In genomic region chr19:23225065-23225464, GRCm38 (mm10) we compare ENCODE assay signal across 9 mouse cellular contexts. TPM values are rescaled to one million over a fixed set of nuclear protein-coding genes. Genes with fewer than 3 reads are reported as not detected.
DNase-seq lines count a peak whose midpoint lies in the region; ATAC-seq and TF ChIP-seq lines count a peak whose summit lies in the region.
"Had no signal": no experiment of that assay in that cellular context is flagged by ENCODE, and none has a peak within 500 bp of the region (broad histone marks: within the 10 kb centered on the region; RNA-seq: fewer than 3 reads in every experiment).

No protein-coding gene starts in this region.

- H3K27ac ChIP-seq in forebrain, embryonic 14.5 days (ENCODE audit: low read depth, low read length) = no peak overlapping the region
- H3K27ac ChIP-seq in forebrain, embryonic 16.5 days (ENCODE audit: low read length) = no peak overlapping the region
- no peak overlapping the region for H3K27ac ChIP-seq in midbrain, embryonic 14.5 days (replicated peaks; ENCODE audit: low read depth, low read length)
- no peak overlapping the region for H3K27ac ChIP-seq in midbrain, embryonic 10.5 days (replicated peaks)
- H3K27ac ChIP-seq in lung, postnatal 0 days (ENCODE audit: low read length) = no peak overlapping the region
- H3K27ac ChIP-seq: heart, embryonic 15.5 days had no signal

- peak; percentile 72 for DNase-seq in forebrain, embryonic 14.5 days (ENCODE audit: low spot score)
- peak; percentile 80 for DNase-seq in midbrain, embryonic 14.5 days
- no peak for DNase-seq in midbrain, embryonic 10.5 days (ENCODE audit: low spot score)
- DNase-seq in cerebellum, postnatal 14 days = peak; percentile 62 to 75
- DNase-seq in lung, postnatal 0 days (ENCODE audit: low spot score) = peak; percentile 79
- DNase-seq in urinary bladder, postnatal 25 days (ENCODE audit: low spot score) = no peak
- DNase-seq in thymus, postnatal 14 days = no peak

- no peak overlapping the region for H3K4me3 ChIP-seq in forebrain, embryonic 14.5 days (ENCODE audit: low read depth, low read length)
- H3K4me3 ChIP-seq in forebrain, embryonic 16.5 days (replicated peaks; ENCODE audit: low read length) = no peak overlapping the region
- no peak overlapping the region for H3K4me3 ChIP-seq in midbrain, embryonic 14.5 days (replicated peaks; ENCODE audit: low read depth, low read length)
- H3K4me3 ChIP-seq in midbrain, embryonic 10.5 days = no peak overlapping the region
- no peak overlapping the region for H3K4me3 ChIP-seq in lung, postnatal 0 days (ENCODE audit: low read depth, low read length)
- H3K4me3 ChIP-seq: heart, embryonic 15.5 days had no signal

- TF ChIP-seq CTCF in lung, postnatal 0 days (IDR thresholded peaks at IDR 0.05) = peak; percentile 79

- 59% methylated on average over 4 of the region's 4 CpGs for WGBS in forebrain, embryonic 14.5 days
- 48% methylated on average over 4 of the region's 4 CpGs for WGBS in forebrain, embryonic 16.5 days
- 61% methylated on average over 4 of the region's 4 CpGs for WGBS in midbrain, embryonic 14.5 days
- 70% methylated on average over 4 of the region's 4 CpGs for WGBS in midbrain, embryonic 10.5 days
- WGBS in lung, postnatal 0 days = 41% methylated on average over 4 of the region's 4 CpGs

- TF ChIP-seq EP300 in lung, postnatal 0 days (IDR thresholded peaks at IDR 0.05) = peak; percentile 25; the same call in 1 of the 2 replicates

- H3K4me2 ChIP-seq in forebrain, embryonic 14.5 days (ENCODE audit: low read length) = no peak overlapping the region
- no peak overlapping the region for H3K4me2 ChIP-seq in forebrain, embryonic 16.5 days (ENCODE audit: low read length)
- H3K4me2 ChIP-seq in midbrain, embryonic 14.5 days (ENCODE audit: low read length) = no peak overlapping the region
- no peak overlapping the region for H3K4me2 ChIP-seq in lung, postnatal 0 days (replicated peaks; ENCODE audit: low read depth, low read length)
- H3K4me2 ChIP-seq: heart, embryonic 15.5 days had no signal

- no peaks in the 10 kb centered on the region for H3K9me3 ChIP-seq in forebrain, embryonic 14.5 days (replicated peaks; ENCODE audit: control insufficient read depth, low read length)
- H3K9me3 ChIP-seq in forebrain, embryonic 16.5 days (ENCODE audit: control insufficient read depth, low read length) = no peaks in the 10 kb centered on the region
- H3K9me3 ChIP-seq in midbrain, embryonic 14.5 days (ENCODE audit: control insufficient read depth, low read length) = no peaks in the 10 kb centered on the region
- H3K9me3 ChIP-seq in midbrain, embryonic 10.5 days (replicated peaks) = no peaks in the 10 kb centered on the region
- no peaks in the 10 kb centered on the region for H3K9me3 ChIP-seq in lung, postnatal 0 days (ENCODE audit: low read length)
- H3K9me3 ChIP-seq: heart, embryonic 15.5 days had no signal

- ATAC-seq in forebrain, embryonic 14.5 days = no peak
- ATAC-seq in forebrain, embryonic 16.5 days = no peak; the same call in 1 of the 2 replicates
- no peak for ATAC-seq in midbrain, embryonic 14.5 days (ENCODE audit: low FRiP score, low TSS enrichment)
- ATAC-seq in lung, postnatal 0 days = peak; percentile 53

- H3K9ac ChIP-seq in forebrain, embryonic 14.5 days (ENCODE audit: low read length) = no peak overlapping the region
- no peak overlapping the region for H3K9ac ChIP-seq in forebrain, embryonic 16.5 days (replicated peaks; ENCODE audit: low read depth, low read length)
- no peak overlapping the region for H3K9ac ChIP-seq in midbrain, embryonic 14.5 days (replicated peaks; ENCODE audit: low read length)
- H3K9ac ChIP-seq in lung, postnatal 0 days (replicated peaks; ENCODE audit: low read depth) = no peak overlapping the region
- H3K9ac ChIP-seq: heart, embryonic 15.5 days had no signal

- no peaks in the 10 kb centered on the region for H3K4me1 ChIP-seq in forebrain, embryonic 14.5 days (ENCODE audit: control insufficient read depth, insufficient read depth, low read length)
- H3K4me1 ChIP-seq in forebrain, embryonic 16.5 days (replicated peaks; ENCODE audit: control insufficient read depth, insufficient read depth, low read length) = no peaks in the 10 kb centered on the region
- H3K4me1 ChIP-seq in midbrain, embryonic 14.5 days (ENCODE audit: control insufficient read depth, insufficient read depth, low read length) = no peaks in the 10 kb centered on the region
- H3K4me1 ChIP-seq in midbrain, embryonic 10.5 days = no peaks in the 10 kb centered on the region
- no peaks in the 10 kb centered on the region for H3K4me1 ChIP-seq in lung, postnatal 0 days (ENCODE audit: insufficient read depth, low read depth, low read length)
- H3K4me1 ChIP-seq: heart, embryonic 15.5 days had no signal

- no peaks in the 10 kb centered on the region for H3K27me3 ChIP-seq in forebrain, embryonic 14.5 days (replicated peaks; ENCODE audit: control insufficient read depth, insufficient read depth, low read length)
- no peaks in the 10 kb centered on the region for H3K27me3 ChIP-seq in forebrain, embryonic 16.5 days (replicated peaks; ENCODE audit: control insufficient read depth, insufficient read depth, low read length)
- no peaks in the 10 kb centered on the region for H3K27me3 ChIP-seq in midbrain, embryonic 14.5 days (ENCODE audit: control insufficient read depth, insufficient read depth, low read length)
- H3K27me3 ChIP-seq in midbrain, embryonic 10.5 days (ENCODE audit: low read depth, poor library complexity, severe bottlenecking) = no peaks in the 10 kb centered on the region
- no peaks in the 10 kb centered on the region for H3K27me3 ChIP-seq in lung, postnatal 0 days (replicated peaks; ENCODE audit: insufficient read depth, low read length)
- H3K27me3 ChIP-seq: heart, embryonic 15.5 days had no signal

- H3K36me3 ChIP-seq in forebrain, embryonic 14.5 days (ENCODE audit: control insufficient read depth, insufficient read depth, low read length) = peaks cover 26% of the 10 kb centered on the region
- H3K36me3 ChIP-seq in forebrain, embryonic 16.5 days (ENCODE audit: control insufficient read depth, insufficient read depth) = peaks cover 5% of the 10 kb centered on the region; the same call in 1 of the 2 replicates
- peaks cover 38% of the 10 kb centered on the region for H3K36me3 ChIP-seq in midbrain, embryonic 14.5 days (ENCODE audit: control insufficient read depth, insufficient read depth, low read length)
- peaks cover 81% of the 10 kb centered on the region for H3K36me3 ChIP-seq in midbrain, embryonic 10.5 days
- H3K36me3 ChIP-seq in lung, postnatal 0 days (ENCODE audit: insufficient read depth, low read length) = peaks cover 14% of the 10 kb centered on the region; the same call in 1 of the 2 replicates

RNA-seq across cellular contexts. Expression of gene Smc5, which starts 48.6 kb away (rescaled TPM):
- 27.5 and 33.4 TPM in 2 replicates for polyA plus RNA-seq in forebrain, embryonic 14.5 days (2014; fragmentation: Nextera tagmentation; extraction: Ambion mirVana)
- polyA plus RNA-seq in forebrain, embryonic 16.5 days (2015; fragmentation: Nextera tagmentation; extraction: Ambion mirVana) = 30.7 and 30.8 TPM in 2 replicates
- 25.8 and 36.3 TPM in 2 replicates for polyA plus RNA-seq in midbrain, embryonic 14.5 days (2014; fragmentation: Nextera tagmentation; extraction: Ambion mirVana)
- polyA plus RNA-seq in midbrain, embryonic 10.5 days (2016; fragmentation: Nextera tagmentation; extraction: Ambion mirVana) = 46.3 and 46.6 TPM in 2 replicates
- 12.9 and 14.1 TPM in 2 replicates for polyA plus RNA-seq in lung, postnatal 0 days (2015; fragmentation: Nextera tagmentation; extraction: Ambion mirVana)

Comparison
In these comparisons a context has a peak if more than half of its experiments do, and no peak if none do; other contexts are left out.
1. DNase-seq: peak in forebrain, embryonic 14.5 days (single experiment), midbrain, embryonic 14.5 days (single experiment), cerebellum, postnatal 14 days (2 of 2) and lung, postnatal 0 days (single experiment); none in midbrain, embryonic 10.5 days (single experiment), urinary bladder, postnatal 25 days (single experiment) and thymus, postnatal 14 days (single experiment).